Mouse (Mus musculus) G1E (cell line): Measurements from ENCODE around the gene Cep57.

Source experiments
- CTCF ChIP-seq: IDR thresholded peaks from 2 replicates; pipeline ENCODE4 v1.5.1; 2012; ENCODE audit warnings: low read depth, low read length, inconsistent platforms, mixed read lengths
- GATA1 ChIP-seq: IDR thresholded peaks from 2 replicates; pipeline ENCODE4 v1.6.1; 2012; ENCODE audit warnings: borderline replicate concordance, low read length, inconsistent platforms, mixed read lengths
- POLR2AphosphoS5 ChIP-seq: IDR thresholded peaks from 2 replicates; pipeline ENCODE4 v1.6.1; 2012; ENCODE audit warnings: low read depth, low read length, inconsistent platforms; ENCODE audit not compliant: insufficient replicate concordance
- TAL1 ChIP-seq: conservative IDR thresholded peaks from 2 replicates; pipeline ENCODE4 v1.6.1; 2012; ENCODE audit warnings: low read depth, low read length, inconsistent platforms, mixed read lengths

DNA sequence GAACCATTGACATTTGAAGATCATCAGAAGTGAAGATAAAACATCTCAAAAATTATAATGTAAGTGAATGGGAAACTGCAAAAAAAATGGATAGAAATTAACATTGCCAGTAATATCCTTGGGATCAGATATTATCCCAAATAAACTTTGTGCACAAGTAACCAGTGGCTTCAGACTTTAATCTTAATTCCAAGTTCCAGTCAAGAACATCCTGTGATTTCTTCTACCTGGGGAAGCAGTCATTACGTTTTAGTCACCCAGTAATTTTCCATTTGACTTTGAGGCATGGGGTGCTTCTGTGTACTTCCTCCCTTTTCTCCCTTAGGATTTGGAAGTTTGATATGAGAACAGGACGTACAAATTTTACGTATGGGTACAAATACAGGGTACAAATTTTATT, 66.5 kb downstream of the Cep57 start:
- TF ChIP-seq GATA1 (no peak), POLR2AphosphoS5 (no peak), CTCF (no peak), TAL1 (no peak)
